Mouse (Mus musculus) ES-Bruce4 (cell line): Measurements from ENCODE around the gene Gm20431.

ENCODE experiments used
- CTCF ChIP-seq: IDR thresholded peaks from one replicate; pipeline ENCODE4 v1.8.1; 2011; ENCODE audit warnings: low read depth, low read length
- EP300 ChIP-seq: IDR thresholded peaks from 2 replicates; pipeline ENCODE4 v1.6.1; 2011; ENCODE audit warnings: low read depth, low read length; ENCODE audit not compliant: insufficient read depth
- POLR2A ChIP-seq: IDR thresholded peaks from one replicate; pipeline ENCODE4 v1.8.1; 2011; ENCODE audit warnings: low read length; ENCODE audit not compliant: insufficient read depth

GRCm38 (mm10) chr2:167588774-167589577, 72.3 kb downstream of the Gm20431 start:
- no peak for TF ChIP-seq EP300
- no peak for TF ChIP-seq CTCF
- TF ChIP-seq POLR2A: no peak
